Mouse (Mus musculus) liver, embryonic 14.5 days (tissue): Measurements from ENCODE around the gene Mindy1. TPM values are rescaled to one million over a fixed set of nuclear protein-coding genes. Genes with fewer than 3 reads are reported as not detected.

Experiments
- ATAC-seq: fragments of 200-750 bp; cut with Nextera tagmentation; 2 replicates; pipeline ENCODE4 v1.8.0; 2017; ENCODE audit warnings: moderate number of reproducible peaks, mild to moderate bottlenecking, moderate library complexity; ENCODE audit not compliant: insufficient read depth
- DNase-seq, 3 experiments: peaks; one replicate each; pipeline ENCODE4 v3.0.0-alpha.2; 2012 to 2013; ENCODE audit warnings: low read depth in 3 of 3, low spot score in 3 of 3
- H3K27ac ChIP-seq: fragments of 300-500 bp; sonication (generic); 2 replicates; pipeline ENCODE4 v1.5.1; 2014; ENCODE audit warnings: moderate library complexity, mild to moderate bottlenecking, control low read depth, inconsistent platforms
- H3K27me3 ChIP-seq: fragments of 300-500 bp; sonication (generic); 2 replicates; pipeline ENCODE4 v1.6.1; 2014; ENCODE audit warnings: mild to moderate bottlenecking, low read length, moderate library complexity; ENCODE audit not compliant: control insufficient read depth, insufficient read depth
- H3K36me3 ChIP-seq: fragments of 300-500 bp; sonication (generic); replicated peaks from 2 replicates; pipeline ENCODE4 v1.6.1; 2014; ENCODE audit warnings: low read depth; ENCODE audit not compliant: control insufficient read depth, insufficient read depth
- H3K4me1 ChIP-seq, 2 experiments: fragments of 200-500 bp in 1 of 2; fragments of 300-500 bp in 1 of 2; sonication (generic) in 1 of 2; replicated peaks; 2 replicates each; pipeline ENCODE4 v1.6.1; 2012 to 2014; ENCODE audit warnings: antibody characterized with exemption in 1 of 2, inconsistent platforms in 1 of 2, low read length in 1 of 2; ENCODE audit not compliant: control insufficient read depth in 2 of 2, insufficient read depth in 2 of 2
- H3K4me2 ChIP-seq: fragments of 300-500 bp; sonication (generic); 2 replicates; pipeline ENCODE4 v1.6.1; 2014; ENCODE audit warnings: low read depth, mild to moderate bottlenecking, control low read depth, moderate library complexity
- H3K4me3 ChIP-seq, 2 experiments: fragments of 200-500 bp in 1 of 2; fragments of 300-500 bp in 1 of 2; sonication (generic) in 1 of 2; 2 replicates each; pipeline ENCODE4 v1.5.1; 2012 to 2014; ENCODE audit warnings: low read depth in 2 of 2, low read length in 2 of 2, mild to moderate bottlenecking in 2 of 2, control low read depth in 1 of 2, inconsistent platforms in 1 of 2, moderate library complexity in 1 of 2; ENCODE audit not compliant: insufficient read depth in 1 of 2
- H3K9ac ChIP-seq: fragments of 300-500 bp; sonication (generic); replicated peaks from 2 replicates; pipeline ENCODE4 v1.6.1; 2014; ENCODE audit warnings: mild to moderate bottlenecking, control low read depth, moderate library complexity
- H3K9me3 ChIP-seq: fragments of 300-500 bp; sonication (generic); 2 replicates; pipeline ENCODE4 v1.6.1; 2016; ENCODE audit warnings: low read length, mixed read lengths; ENCODE audit not compliant: control insufficient read depth
- CTCF ChIP-seq: IDR thresholded peaks from 2 replicates; pipeline ENCODE4 v1.5.1; 2016; ENCODE audit warnings: antibody characterized with exemption, low read depth, control low read depth
- EP300 ChIP-seq: IDR thresholded peaks from 2 replicates; pipeline ENCODE4 v1.6.1; 2016; ENCODE audit warnings: antibody characterized with exemption, low read depth
- WGBS: fragments of 180-500 bp; shearing (Covaris S2); extraction: QIAGEN DNeasy Blood & Tissue Kit; methylation state at CpG from one replicate; pipeline ENCODE4 v1.1.7; 2014; ENCODE audit not compliant: insufficient replicate concordance; 5-methylcytosine and 5-hydroxymethylcytosine counted together
- polyA plus RNA-seq, 2 experiments: library from polyadenylated mRNA; depleted of rRNA in 1 of 2; stranded (reverse) in 1 of 2; unstranded in 1 of 2; fragments of >200 nt; fragmentation: Nextera tagmentation in 1 of 2; extraction: Ambion mirVana in 1 of 2; gene quantifications; 2 replicates each; pipeline versions ENCODE4 v1.2.1 to v1.2.3; 2012 to 2014

Gene Mindy1
- polyA plus RNA-seq, 2 experiments: 13.6 to 16.1 TPM

DNA sequence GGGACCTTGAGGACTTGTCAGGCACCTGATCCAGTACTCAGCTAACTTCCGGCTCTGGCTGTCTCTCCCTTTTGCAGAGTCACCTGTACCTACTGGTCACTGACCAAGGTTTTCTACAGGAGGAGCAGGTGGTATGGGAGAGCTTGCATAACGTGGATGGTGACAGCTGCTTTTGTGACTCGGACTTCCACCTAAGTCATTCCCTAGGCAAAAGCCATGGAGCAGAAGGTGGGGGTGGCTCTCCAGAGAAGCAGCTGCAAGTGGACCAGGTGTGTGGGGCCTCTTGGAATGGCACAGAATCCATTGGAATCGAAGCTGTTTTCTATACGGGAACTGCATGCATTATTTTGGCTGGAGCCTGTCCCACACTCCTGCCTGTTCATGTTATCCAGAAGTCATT lies 13.6 kb downstream of the Mindy1 start:
- H3K9me3 ChIP-seq: no peaks in the 10 kb centered on the region
- peaks cover 2% of the 10 kb centered on the region; the same call in 1 of the 2 replicates for H3K36me3 ChIP-seq
- DNase-seq (no peak), ATAC-seq (no peak)
- no peaks in the 10 kb centered on the region for H3K27me3 ChIP-seq
- H3K9ac ChIP-seq: no peak overlapping the region
- H3K27ac ChIP-seq: no peak overlapping the region
- peaks cover 0 to 14% of the 10 kb centered on the region in 2 experiments; a peak in 2 of 4 replicates for H3K4me1 ChIP-seq
- no peak for TF ChIP-seq EP300
- TF ChIP-seq CTCF: no peak
- 70% methylated on average over 5 of the region's 5 CpGs for WGBS
- no peak overlapping the region for H3K4me3 ChIP-seq
- no peak overlapping the region for H3K4me2 ChIP-seq

- TF ChIP-seq CTCF (peak; percentile 29; the same call in 1 of the 2 replicates), EP300 (no peak)
- no peak for DNase-seq
- 71% methylated on average over 11 of the region's 11 CpGs for WGBS
- Histone ChIP-seq H3K4me1 (peaks cover 0 to 14% of the 10 kb centered on the region in 2 experiments; a peak in 2 of 4 replicates), H3K27me3 (no peaks in the 10 kb centered on the region), H3K9me3 (no peaks in the 10 kb centered on the region), H3K4me3 (no peak overlapping the region), H3K36me3 (peaks cover 2% of the 10 kb centered on the region; the same call in 1 of the 2 replicates), H3K4me2 (no peak overlapping the region), H3K9ac (no peak overlapping the region), H3K27ac (no peak overlapping the region)
- ATAC-seq: peak; percentile 19; the same call in 1 of the 2 replicates
These were observed 14.4 kb downstream of the Mindy1 start for GRCm38 (mm10) chr3:95295321-95296102.

DNA sequence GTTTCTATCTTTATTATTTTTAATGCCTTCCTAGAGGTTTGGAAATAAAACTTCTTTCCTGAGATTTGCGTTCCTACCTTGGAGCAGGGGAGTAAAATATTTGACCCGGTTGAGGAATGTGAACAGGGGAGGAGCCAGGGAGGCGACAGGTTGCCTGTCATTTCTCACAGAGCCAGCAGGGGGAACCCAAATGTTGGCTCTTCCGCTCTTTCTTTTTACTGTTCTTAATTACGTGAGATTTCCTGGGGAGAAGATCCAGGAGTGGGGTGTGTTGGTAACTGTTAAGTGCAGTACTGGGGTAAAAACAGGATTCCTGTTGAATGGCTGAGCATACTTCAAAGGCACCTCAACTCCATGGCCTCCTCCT lies 14.9 kb downstream of the Mindy1 start:
- Histone ChIP-seq H3K27me3 (no peaks in the 10 kb centered on the region), H3K9me3 (no peaks in the 10 kb centered on the region), H3K4me1 (peaks cover 0 to 14% of the 10 kb centered on the region in 2 experiments; a peak in 2 of 4 replicates), H3K4me2 (no peak overlapping the region), H3K36me3 (no peaks in the 10 kb centered on the region; the same call in 1 of the 2 replicates), H3K9ac (no peak overlapping the region), H3K4me3 (no peak overlapping the region), H3K27ac (no peak overlapping the region)
- TF ChIP-seq CTCF: peak; percentile 78
- TF ChIP-seq EP300: no peak
- DNase-seq (no peak), ATAC-seq (no peak)
- 12% methylated on average over 5 of the region's 5 CpGs for WGBS

GRCm38 (mm10) chr3:95298018-95298417 lies 16.9 kb downstream of the Mindy1 start:
- TF ChIP-seq CTCF (no peak), EP300 (no peak)
- Histone ChIP-seq H3K4me1 (peaks cover 0 to 14% of the 10 kb centered on the region in 2 experiments; a peak in 2 of 4 replicates), H3K36me3 (no peaks in the 10 kb centered on the region; the same call in 1 of the 2 replicates), H3K9me3 (no peaks in the 10 kb centered on the region), H3K27me3 (no peaks in the 10 kb centered on the region), H3K4me3 (no peak overlapping the region), H3K4me2 (no peak overlapping the region), H3K27ac (no peak overlapping the region), H3K9ac (no peak overlapping the region)
- 48% methylated on average over 7 of the region's 7 CpGs for WGBS
- DNase-seq (no peak), ATAC-seq (0 out of 2 replicates have a peak, but pooled peaks have one; percentile 25)

DNA sequence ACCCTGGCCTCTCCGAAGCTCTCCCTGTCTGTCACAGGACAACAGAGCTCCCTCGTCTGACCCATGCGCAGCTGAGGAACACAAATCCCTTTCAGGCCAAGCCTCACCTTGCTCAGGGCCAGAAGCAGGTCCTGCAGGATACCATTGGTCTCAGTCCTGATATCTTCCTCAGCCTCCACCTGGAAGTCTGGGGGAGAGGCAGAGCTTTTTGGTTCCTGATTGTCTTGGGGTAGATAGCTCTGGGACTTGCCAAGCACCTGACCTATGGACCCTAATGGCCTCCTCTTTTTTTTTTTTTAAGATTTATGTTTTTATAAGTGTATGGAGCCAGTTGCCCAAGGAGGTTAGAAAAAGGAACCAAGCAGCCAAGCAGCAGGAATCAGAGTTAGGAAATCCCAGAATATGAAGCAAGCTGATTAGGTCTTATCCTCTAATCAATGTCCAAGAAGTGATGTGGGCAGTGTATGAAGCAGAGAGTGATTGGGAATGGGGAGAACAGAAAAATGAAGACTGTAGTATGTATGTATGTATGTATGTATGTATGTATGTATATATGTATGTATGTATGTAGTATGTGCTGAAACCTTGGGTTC lies 20.2 kb downstream of the Mindy1 start:
- no peaks in the 10 kb centered on the region for H3K36me3 ChIP-seq
- peaks cover 0 to under 1% of the 10 kb centered on the region in 2 experiments; a peak in 1 of 4 replicates for H3K4me1 ChIP-seq
- no peak overlapping the region for H3K4me2 ChIP-seq
- no peak overlapping the region for H3K27ac ChIP-seq
- no peak for TF ChIP-seq CTCF
- no peak for TF ChIP-seq EP300
- 86% methylated on average over 3 of the region's 3 CpGs for WGBS
- H3K4me3 ChIP-seq: no peak overlapping the region
- no peaks in the 10 kb centered on the region for H3K9me3 ChIP-seq
- ATAC-seq (no peak), DNase-seq (no peak)
- H3K9ac ChIP-seq: no peak overlapping the region
- H3K27me3 ChIP-seq: no peaks in the 10 kb centered on the region
